Mouse (Mus musculus): ENCODE data around the gene Asprv1.

- TF ChIP-seq POLR2A (IDR thresholded peaks at IDR 0.05; ENCODE audit: insufficient read depth, low read depth, low read length) (no peak), CTCF (IDR thresholded peaks at IDR 0.05) (no peak)
Observed at GRCm38 (mm10) chr6:86630141-86630540, 2.2 kb downstream of the Asprv1 start.
